Comparison of ENCODE assay signal across 13 mouse cellular contexts in the genomic region with DNA sequence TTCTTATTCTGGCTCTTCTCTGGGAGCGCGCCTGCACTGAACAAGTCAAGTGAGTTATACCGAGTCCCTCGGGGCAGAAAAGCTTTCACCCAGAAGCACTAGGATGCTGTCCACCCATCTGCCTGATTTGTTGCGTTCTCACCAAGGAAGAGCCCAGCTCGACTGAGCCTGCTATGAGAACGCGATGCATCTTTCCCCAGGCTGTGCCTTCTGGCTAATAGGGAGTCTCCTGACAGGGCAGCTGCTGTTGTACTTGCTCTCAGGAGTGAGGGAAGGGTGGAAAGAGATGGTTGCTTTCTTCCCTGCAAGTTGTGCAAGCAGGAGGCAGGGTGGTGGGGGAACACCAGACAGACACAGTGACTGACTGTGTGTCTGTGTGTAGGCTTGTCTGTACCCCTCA. TPM values are rescaled to one million over a fixed set of nuclear protein-coding genes. Genes with fewer than 3 reads are reported as not detected.
A peak's percentile ranks its signal among the peaks of the same experiment; 100 is the strongest.
DNase-seq lines count a peak whose midpoint lies in the region; ATAC-seq and TF ChIP-seq lines count a peak whose summit lies in the region.
"Had no signal": no experiment of that assay in that cellular context is flagged by ENCODE, and none has a peak within 500 bp of the region (broad histone marks: within the 10 kb centered on the region; RNA-seq: fewer than 3 reads in every experiment).

No protein-coding gene starts in this region.

- no peak for ATAC-seq in forebrain, embryonic 11.5 days (replicated peaks; ENCODE audit: low FRiP score)
- no peak; the same call in 1 of the 2 replicates for ATAC-seq in limb, embryonic 13.5 days (ENCODE audit: low FRiP score, low read depth)
- no peak for ATAC-seq in activated CD4-positive, CD25-positive, alpha-beta regulatory T cell, adult 4 months
- ATAC-seq: Patski had no signal

- H3K4me3 ChIP-seq in forebrain, embryonic 11.5 days (ENCODE audit: low read depth, low read length) = no peak overlapping the region
- no peak overlapping the region for H3K4me3 ChIP-seq in limb, embryonic 13.5 days

- no peak for TF ChIP-seq CTCF in brain, embryonic 14.5 days (IDR thresholded peaks at IDR 0.05; ENCODE audit: borderline replicate concordance, extremely low read depth, insufficient read depth, insufficient read length)

- no peak overlapping the region for H3K9ac ChIP-seq in forebrain, embryonic 11.5 days (ENCODE audit: low read length)
- no peak overlapping the region for H3K9ac ChIP-seq in limb, embryonic 13.5 days

- no peak for TF ChIP-seq POLR2A in brain, embryonic 14.5 days (IDR thresholded peaks at IDR 0.05; ENCODE audit: borderline replicate concordance, extremely low read depth, insufficient read depth, insufficient read length, poor library complexity, severe bottlenecking)

- H3K4me2 ChIP-seq in forebrain, embryonic 11.5 days (ENCODE audit: low read depth, low read length, severe bottlenecking) = no peak overlapping the region
- peak overlapping the region; percentile 10 for H3K4me2 ChIP-seq in limb, embryonic 13.5 days (replicated peaks)
- H3K4me2 ChIP-seq: midbrain, embryonic 11.5 days had no signal

- 82% methylated on average over 8 of the region's 8 CpGs for WGBS in forebrain, embryonic 11.5 days
- 67% methylated on average over 8 of the region's 8 CpGs for WGBS in limb, embryonic 13.5 days

- DNase-seq in layer of hippocampus, adult 11-12 months (ENCODE audit: low spot score) = peak; percentile 26
- no peak for DNase-seq in layer of hippocampus, postnatal 10 days (ENCODE audit: low spot score in 2 of 2)
- DNase-seq in brain, embryonic 14.5 days (ENCODE audit: low read depth) = peak; percentile 71
- DNase-seq in forebrain, embryonic 11.5 days (ENCODE audit: low spot score) = peak; percentile 44
- DNase-seq in embryo, embryonic 11 days = no peak
- DNase-seq: heart, postnatal 36 days; lung, adult 2 months had no signal

- no peaks in the 10 kb centered on the region for H3K9me3 ChIP-seq in forebrain, embryonic 11.5 days (ENCODE audit: control insufficient read depth, low read length)
- H3K9me3 ChIP-seq in limb, embryonic 13.5 days = no peaks in the 10 kb centered on the region

- H3K27ac ChIP-seq in forebrain, embryonic 11.5 days (ENCODE audit: low read depth, low read length) = no peak overlapping the region
- H3K27ac ChIP-seq in limb, embryonic 13.5 days = peak overlapping the region; percentile 48
- H3K27ac ChIP-seq: kidney, postnatal 0 days; stomach, postnatal 0 days had no signal

- H3K27me3 ChIP-seq in forebrain, embryonic 11.5 days (ENCODE audit: control insufficient read depth, insufficient read depth, low read length) = no peaks in the 10 kb centered on the region
- peaks cover 5% of the 10 kb centered on the region; the same call in 1 of the 2 replicates for H3K27me3 ChIP-seq in limb, embryonic 13.5 days
- H3K27me3 ChIP-seq: Patski had no signal

- peaks cover 5% of the 10 kb centered on the region; the same call in 1 of the 2 replicates for H3K4me1 ChIP-seq in forebrain, embryonic 11.5 days (replicated peaks; ENCODE audit: control insufficient read depth, insufficient read depth, low read length)
- peaks cover 57% of the 10 kb centered on the region for H3K4me1 ChIP-seq in limb, embryonic 13.5 days

- H3K36me3 ChIP-seq in forebrain, embryonic 11.5 days (ENCODE audit: control insufficient read depth, insufficient read depth, low read length) = no peaks in the 10 kb centered on the region; the same call in 1 of the 2 replicates
- H3K36me3 ChIP-seq in limb, embryonic 13.5 days = peaks cover 17% of the 10 kb centered on the region

RNA-seq across cellular contexts. Expression of a gene that starts 37.5 kb away (rescaled TPM):
- 10 to 100 TPM; 40.8 to 46.8 TPM for total RNA-seq in layer of hippocampus, postnatal 10 days (2021)
- 63.0 and 67.3 TPM in 2 replicates for polyA plus RNA-seq in brain, embryonic 14.5 days (2012; rRNA removed)
- 102 and 121 TPM in 2 replicates for polyA plus RNA-seq in forebrain, embryonic 11.5 days (2014; fragmentation: Nextera tagmentation; extraction: Ambion mirVana)
- 130 and 135 TPM in 2 replicates for polyA plus RNA-seq in limb, embryonic 13.5 days (2015; fragmentation: Nextera tagmentation; extraction: Ambion mirVana)
- polyA plus RNA-seq in activated CD4-positive, CD25-positive, alpha-beta regulatory T cell, adult 4 months (2017; shearing (Covaris generic)) = not detected

Comparison
In these comparisons a context has a peak if more than half of its experiments do, and no peak if none do; other contexts are left out.
1. DNase-seq: peak in layer of hippocampus, adult 11-12 months (single experiment), brain, embryonic 14.5 days (single experiment) and forebrain, embryonic 11.5 days (single experiment); none in layer of hippocampus, postnatal 10 days (0 of 2) and embryo, embryonic 11 days (single experiment).
2. RNA of a gene that starts 37.5 kb away (polyA plus RNA-seq): 130 to 135 TPM in limb, embryonic 13.5 days, 102 to 121 TPM in forebrain, embryonic 11.5 days and 63.0 to 67.3 TPM in brain, embryonic 14.5 days; not detected in activated CD4-positive, CD25-positive, alpha-beta regulatory T cell, adult 4 months; every median in the first group is over 10 times any median in the second.